Mouse (Mus musculus): ENCODE results near the gene Prom2.

GRCm38 (mm10) chr2:127514380-127515124 is 26.7 kb downstream of the Prom2 start:
- TF ChIP-seq CTCF (IDR thresholded peaks at IDR 0.05; ENCODE audit: extremely low read depth, insufficient read depth, low read length) (no peak), POLR2A (IDR thresholded peaks at IDR 0.05; ENCODE audit: extremely low read depth, insufficient read depth, low read length) (no peak)

All from cortical plate, adult 2 months (tissue).